Mouse (Mus musculus) E14TG2a.4 (cell line): Measurements from ENCODE around the gene Nhsl1.

Source experiments
- CTCF ChIP-seq: conservative IDR thresholded peaks from 2 replicates; pipeline ENCODE4 v1.5.1; 2014; ENCODE audit warnings: low read length
- NANOG ChIP-seq: IDR thresholded peaks from 2 replicates; pipeline ENCODE4 v1.6.1; 2014; ENCODE audit warnings: borderline replicate concordance, low read length, mixed read lengths

DNA sequence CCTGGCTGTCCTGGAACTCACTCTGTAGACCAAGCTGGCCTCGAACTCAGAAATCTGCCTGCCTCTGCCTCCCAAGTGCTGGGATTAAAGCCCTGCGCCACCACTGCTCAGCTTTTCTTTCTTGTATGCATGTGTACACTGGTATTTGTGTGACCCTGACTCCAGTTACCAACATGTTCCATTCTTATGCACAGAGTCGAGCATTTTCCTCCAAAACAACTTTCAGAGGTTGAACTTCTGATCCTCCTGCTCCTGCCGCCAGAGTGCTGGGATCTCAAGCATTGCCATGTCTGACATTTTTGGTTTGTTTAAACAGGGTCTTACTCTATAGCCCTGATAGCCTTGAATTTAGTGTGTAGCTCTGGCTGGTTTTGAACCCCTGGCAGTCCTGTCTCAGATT is 15.4 kb downstream of the Nhsl1 start:
- TF ChIP-seq NANOG = no peak
- TF ChIP-seq CTCF = no peak
